Mouse (Mus musculus): ENCODE data around the gene Traf1.
A peak's percentile ranks its signal among the peaks of the same experiment; 100 is the strongest.

Traf1 gene

DNA sequence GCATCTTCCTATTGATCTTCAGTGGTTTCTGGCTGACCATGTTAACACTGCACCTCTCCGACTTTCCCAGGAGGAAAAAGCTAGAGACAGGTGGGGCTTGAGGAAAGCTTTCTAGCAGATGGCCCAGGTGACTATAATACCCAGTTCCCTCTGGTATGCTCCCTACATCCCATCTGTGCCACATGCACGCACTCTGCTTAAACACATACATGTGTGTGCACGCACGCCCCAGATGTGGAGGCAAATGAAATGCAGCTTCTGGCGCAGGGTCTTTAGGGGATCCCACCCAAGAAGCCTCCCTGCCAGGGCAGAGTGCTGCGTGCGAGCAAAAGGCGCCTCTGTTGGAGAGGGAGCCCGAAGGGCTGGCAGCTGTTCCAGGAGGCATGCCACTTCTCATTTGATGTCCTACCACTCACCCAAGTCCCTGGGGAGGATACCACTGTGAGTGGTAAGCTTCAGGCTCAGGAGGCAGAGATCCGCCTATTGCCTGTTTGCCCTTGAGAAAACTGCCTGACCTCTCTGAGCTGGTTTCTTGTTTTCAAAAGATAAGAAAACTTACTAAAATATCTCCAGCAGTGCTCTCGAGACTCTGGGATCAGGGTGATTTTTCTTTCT lies 20.4 kb downstream of the Traf1 start:
- DNase-seq (ENCODE audit: low spot score), result no peak

DNA sequence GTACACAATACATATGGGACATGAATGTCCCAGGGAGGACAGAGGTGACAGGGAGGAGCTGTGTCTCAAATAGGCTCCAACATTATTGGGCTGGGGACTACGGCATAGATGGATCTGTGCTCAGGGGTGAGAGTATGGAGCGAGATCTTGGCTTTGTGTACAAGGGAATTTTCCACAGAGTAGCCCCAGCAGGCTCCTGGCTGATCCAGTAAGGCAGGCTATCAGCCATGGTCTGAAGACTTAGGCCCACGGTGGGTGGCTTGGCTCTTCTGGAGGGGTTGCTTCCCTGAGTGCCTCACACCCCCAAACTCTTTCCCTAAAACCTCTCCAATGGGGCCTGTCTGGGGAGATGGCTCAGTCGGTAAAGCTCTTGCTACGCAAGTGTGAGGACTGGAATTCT lies 21.3 kb downstream of the Traf1 start:
- no peak for DNase-seq (ENCODE audit: low spot score)

DNA sequence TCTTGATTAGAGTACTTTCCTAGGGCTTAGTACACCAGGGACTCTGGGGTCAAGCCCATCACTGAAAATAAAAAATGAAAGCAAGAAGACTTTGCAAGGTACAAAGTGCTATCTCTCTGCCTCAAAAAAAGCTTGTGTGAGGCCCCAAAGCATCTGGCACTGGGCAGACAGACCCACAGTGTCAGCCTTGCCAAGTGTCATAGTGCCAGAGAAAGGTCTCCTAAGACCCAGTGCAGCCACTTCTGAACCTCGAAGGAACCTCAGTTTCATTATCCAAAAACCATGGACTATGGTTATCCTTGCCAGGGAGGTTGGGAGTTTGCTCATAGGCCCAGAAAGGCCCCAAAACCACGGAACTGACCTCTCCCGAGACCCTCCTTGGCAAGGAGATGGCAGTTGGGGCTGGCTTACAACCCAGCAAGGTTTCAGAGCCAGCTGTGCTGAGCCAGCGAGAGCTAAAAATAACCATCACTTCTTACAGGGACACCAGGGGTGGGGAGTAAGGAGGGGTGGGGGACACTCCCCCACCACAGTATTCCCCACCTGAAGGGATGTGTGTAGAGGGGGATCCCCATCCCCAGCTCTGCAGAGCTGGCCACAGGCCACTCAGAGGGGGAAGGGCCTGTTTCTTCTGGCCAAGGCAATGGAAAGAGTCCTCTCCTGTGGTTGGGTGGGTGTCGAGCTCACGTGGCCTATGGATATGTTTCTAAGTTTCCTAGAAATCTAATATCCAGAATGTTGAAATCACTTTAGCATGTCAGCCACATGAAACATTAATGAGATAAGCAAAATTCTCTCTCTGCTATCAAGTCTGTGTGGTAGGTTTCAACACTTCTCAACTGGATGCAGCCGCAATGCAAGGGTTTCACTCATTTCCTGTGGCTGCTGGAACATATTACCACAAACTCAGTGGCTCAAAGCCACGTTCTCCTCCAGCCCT lies 23.0 kb downstream of the Traf1 start:
- DNase-seq (ENCODE audit: low spot score), result no peak

DNA sequence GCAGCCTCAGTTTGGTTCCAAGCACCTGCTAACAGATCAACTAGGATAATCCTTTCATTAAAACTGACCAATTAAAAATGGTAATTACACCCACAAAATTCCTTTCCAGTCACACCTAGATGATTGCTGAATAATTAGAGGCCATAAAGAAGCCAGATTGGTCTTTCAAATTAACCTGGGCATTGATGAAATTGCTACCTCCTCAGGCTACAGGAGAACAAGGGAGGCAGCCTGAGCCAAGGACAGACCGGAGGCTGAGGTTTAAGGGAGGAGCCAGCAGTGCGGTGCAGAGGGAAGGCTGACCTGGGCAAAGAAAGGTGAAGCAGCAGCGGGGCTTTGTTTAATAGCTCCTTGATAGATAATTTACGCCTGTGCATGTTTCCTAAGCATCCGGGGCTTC lies 24.1 kb downstream of the Traf1 start:
- no peak for DNase-seq (ENCODE audit: low spot score)

GRCm38 (mm10) chr2:34927320-34927719 lies 34.3 kb downstream of the Traf1 start:
- DNase-seq (ENCODE audit: low spot score), result no peak

DNA sequence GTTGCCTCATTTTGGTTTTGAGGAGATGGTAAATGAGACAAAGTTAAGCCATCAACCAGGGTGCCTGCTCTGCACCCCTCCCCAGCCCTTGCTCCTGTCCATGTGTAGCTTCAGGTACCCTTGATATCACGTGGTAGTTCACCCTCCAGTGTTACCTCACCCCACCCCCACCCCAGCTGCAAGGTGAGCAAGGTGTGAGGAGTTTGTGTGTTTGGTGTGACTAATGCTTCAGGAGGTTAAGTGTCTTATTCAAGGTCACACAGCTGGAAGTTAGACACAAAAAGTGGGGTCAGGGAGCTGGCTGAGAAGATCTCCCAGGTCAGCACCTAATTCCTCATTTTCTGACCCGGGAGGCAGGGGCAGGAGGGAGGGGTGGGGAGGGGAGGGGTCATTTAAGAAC lies 38.8 kb downstream of the Traf1 start:
- no peak for DNase-seq (ENCODE audit: low spot score)

DNA sequence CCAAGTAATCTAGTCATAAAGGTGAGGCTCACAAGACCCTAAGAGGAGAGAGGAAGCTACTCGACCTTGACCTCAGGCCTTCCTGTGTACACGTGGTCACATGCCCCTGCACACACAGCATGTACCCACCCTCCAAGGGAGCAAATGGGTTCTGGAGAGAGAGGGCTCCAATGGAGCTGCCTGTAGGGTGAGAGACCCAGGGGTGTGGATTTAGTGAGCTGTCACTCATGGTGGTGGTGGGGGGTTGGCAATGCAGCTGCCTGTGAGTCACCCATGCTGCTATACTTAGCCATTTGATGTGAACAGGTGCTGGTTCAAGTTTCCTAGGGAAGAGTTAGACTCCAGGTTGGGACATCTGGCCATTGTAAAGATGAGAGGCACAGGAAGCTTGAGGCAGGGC lies 41.4 kb downstream of the Traf1 start:
- no peak for DNase-seq (ENCODE audit: low spot score)

GRCm38 (mm10) chr2:34915103-34915502 lies 46.5 kb downstream of the Traf1 start:
- DNase-seq (ENCODE audit: low spot score), result no peak

- DNase-seq (ENCODE audit: low spot score), result no peak
Measured at GRCm38 (mm10) chr2:34914823-34915082, 46.8 kb downstream of the Traf1 start.

DNA sequence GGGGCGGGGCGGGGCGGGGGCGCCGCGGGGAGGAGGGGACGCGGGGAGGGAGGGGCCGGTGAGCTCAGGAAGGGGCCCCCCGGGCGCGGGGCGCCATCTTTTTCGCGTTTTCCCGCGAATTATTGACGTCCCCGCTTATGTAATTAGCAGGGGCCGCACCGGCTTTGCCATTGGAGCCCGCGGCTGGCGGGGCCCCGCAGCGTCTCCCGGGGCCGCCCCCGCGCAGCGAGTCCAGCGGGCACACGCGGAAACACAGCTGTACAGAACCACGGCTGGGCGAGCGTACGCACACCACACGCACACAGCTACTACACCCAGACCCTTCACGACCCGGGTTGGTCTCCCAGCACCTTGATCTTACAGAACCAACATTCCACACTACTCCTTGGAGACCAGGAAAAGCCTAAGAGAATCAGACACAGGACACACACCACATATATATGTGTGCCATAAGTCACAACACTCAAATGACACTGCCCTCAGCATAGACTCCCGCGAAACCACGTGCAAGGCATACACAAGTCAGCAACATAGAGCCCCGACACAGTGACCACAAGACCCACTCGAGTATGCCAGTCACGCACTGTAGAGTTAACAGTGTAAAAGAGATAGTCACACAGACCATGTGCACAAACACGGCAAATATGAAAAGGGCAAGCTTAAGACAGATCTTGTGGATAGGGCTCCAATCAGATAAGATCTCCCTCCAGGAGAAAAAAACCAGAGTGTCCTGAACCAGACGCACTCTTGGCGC lies 47.3 kb downstream of the Traf1 start:
- DNase-seq (ENCODE audit: low spot score), result peak; percentile 44

DNA sequence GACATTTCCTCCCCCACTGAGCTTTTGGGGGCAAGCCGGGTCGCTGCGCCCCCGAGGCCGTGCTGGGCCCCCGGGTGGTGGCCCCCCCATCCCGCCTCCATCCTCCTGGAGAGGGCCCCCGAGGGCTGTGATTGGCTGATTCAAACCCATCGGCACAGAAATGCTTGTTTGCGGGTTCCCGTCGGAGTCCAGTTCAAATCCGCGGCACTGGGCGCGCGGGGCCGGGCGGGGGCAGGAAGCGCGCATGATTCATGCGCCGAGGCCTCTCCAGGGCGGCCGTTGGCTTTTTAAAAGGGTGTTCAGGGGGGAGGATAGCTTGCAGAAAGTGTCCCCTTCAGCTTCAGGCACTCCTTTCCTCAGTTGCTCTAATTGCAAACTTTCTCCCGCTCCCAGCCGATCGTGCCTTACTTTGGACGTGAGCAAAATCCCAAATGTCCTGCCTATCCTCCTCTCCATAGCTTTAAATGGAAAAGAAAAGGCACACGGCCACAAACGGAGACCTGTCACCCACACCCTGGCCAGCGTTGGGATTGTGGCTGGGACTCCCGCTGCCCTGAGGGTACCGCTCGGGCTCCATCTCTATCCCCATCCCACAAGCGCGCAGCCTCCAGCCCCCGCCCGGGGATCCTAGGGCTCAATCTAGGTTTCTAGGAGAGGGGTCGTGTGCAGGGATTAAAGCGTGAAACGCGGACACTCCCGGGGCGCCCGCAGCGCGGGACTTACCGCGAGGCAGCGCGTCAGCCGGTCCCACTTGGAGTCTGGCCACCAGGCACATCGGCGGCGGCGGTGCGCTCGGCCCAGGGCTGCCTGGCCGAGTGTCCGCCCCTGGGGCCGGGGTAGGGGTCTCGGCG lies 48.1 kb downstream of the Traf1 start, which contains the start of gene Phf19:
TSS of gene Phf19 (minus strand) at position 809 of the 851 bp plus-strand sequence.
- DNase-seq (ENCODE audit: low spot score), result no peak

- DNase-seq (ENCODE audit: low spot score), result no peak
Measured at GRCm38 (mm10) chr2:34912613-34913012, 49.0 kb downstream of the Traf1 start.

- DNase-seq (ENCODE audit: low spot score), result no peak
Measured at GRCm38 (mm10) chr2:34911871-34912270, 49.7 kb downstream of the Traf1 start.

DNA sequence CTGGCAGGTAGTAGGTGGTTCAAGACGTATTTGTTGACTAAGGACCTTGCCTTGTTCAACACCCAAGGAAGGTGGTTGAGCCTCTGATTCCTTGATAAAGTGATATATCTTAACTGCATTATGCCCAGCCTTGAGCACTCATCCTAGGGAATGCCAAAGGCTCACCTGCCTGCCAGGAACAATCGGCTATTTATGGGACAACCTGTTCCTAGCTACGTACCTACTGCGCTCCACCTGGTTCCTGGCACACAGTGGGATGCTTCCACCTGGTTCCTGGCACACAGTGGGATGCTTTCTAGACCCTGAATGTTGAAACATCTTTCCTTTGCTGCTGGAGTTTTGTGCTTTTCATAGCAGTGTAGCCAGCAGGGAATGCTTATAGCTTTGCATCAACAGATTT lies 51.9 kb downstream of the Traf1 start:
- no peak for DNase-seq (ENCODE audit: low spot score)

GRCm38 (mm10) chr2:34906861-34907604 lies 54.5 kb downstream of the Traf1 start:
- DNase-seq (ENCODE audit: low spot score), result peak; percentile 76

DNA sequence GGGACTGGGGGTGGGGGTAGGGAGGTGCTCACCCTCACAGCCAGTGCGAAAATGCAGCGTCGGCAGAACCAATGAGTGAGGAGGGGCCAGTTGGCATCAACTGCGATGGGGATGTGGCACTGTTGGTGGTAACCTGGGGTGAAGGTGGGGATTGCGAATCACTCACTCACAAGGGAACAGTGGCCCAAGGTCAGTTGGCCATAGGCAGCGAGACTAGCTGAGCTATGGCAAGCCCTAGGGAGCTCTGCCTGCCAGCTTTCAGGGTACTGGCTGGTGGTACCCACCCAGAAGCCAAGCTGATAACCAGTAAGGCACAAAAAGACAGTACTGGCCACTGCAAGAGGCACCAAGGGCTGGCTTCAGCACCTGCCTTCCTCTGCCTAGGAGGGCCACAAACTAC lies 55.1 kb downstream of the Traf1 start:
- no peak for DNase-seq (ENCODE audit: low spot score)

- DNase-seq (ENCODE audit: low spot score), result peak; percentile 99
Measured at GRCm38 (mm10) chr2:34904849-34905542, 56.6 kb downstream of the Traf1 start.

GRCm38 (mm10) chr2:34903652-34904405 lies 57.7 kb downstream of the Traf1 start:
- no peak for DNase-seq (ENCODE audit: low spot score)

- no peak for DNase-seq (ENCODE audit: low spot score)
Measured at GRCm38 (mm10) chr2:34903191-34903590, 58.4 kb downstream of the Traf1 start.

- no peak for DNase-seq (ENCODE audit: low spot score)
Measured at GRCm38 (mm10) chr2:34902731-34903130, 58.8 kb downstream of the Traf1 start.
